Mouse (Mus musculus) left cerebral cortex, adult 18-20 months (tissue): ENCODE results near the gene Scfd1. TPM values are rescaled to one million over a fixed set of nuclear protein-coding genes. Genes with fewer than 3 reads are reported as not detected.

Experiments
- DNase-seq, 2 experiments: peaks; one replicate each; pipeline ENCODE4 v3.0.0; 2021 to 2022; ENCODE audit warnings: low spot score in 2 of 2, mixed read lengths in 1 of 2
- long read RNA-seq, 2 experiments: library from polyadenylated mRNA; stranded (forward); transcript quantifications; one replicate each; pipeline ENCODE4 v2.0.0; 2021
- total RNA-seq, 2 experiments: library from RNA; stranded (reverse); gene quantifications; 2 replicates each; pipeline ENCODE4 v1.2.3; 2021

The Scfd1 gene
- total RNA-seq = 10 to 100 TPM; 36.2 to 37.9 TPM
- long read RNA-seq, experiment 1, transcript Scfd1-201 (25 exons, 2,096 nt) = major isoform, 49 of 59 reads
- long read RNA-seq, experiment 1, partial matches to known transcripts = 3 of 59 reads
- long read RNA-seq, experiment 1, other reads (novel, unspliced or antisense) = 7 of 59 reads
- long read RNA-seq, experiment 2, transcript Scfd1-201 (25 exons, 2,096 nt) = major isoform, 30 of 39 reads
- long read RNA-seq, experiment 2, partial matches to known transcripts = 3 of 39 reads
- long read RNA-seq, experiment 2, other reads (novel, unspliced or antisense) = 6 of 39 reads

- DNase-seq = peak; percentile 92 to 96
Observed at GRCm38 (mm10) chr12:51377003-51377887, at the start of gene Scfd1. Scfd1 (plus strand) TSS chr12:51377510.

DNA sequence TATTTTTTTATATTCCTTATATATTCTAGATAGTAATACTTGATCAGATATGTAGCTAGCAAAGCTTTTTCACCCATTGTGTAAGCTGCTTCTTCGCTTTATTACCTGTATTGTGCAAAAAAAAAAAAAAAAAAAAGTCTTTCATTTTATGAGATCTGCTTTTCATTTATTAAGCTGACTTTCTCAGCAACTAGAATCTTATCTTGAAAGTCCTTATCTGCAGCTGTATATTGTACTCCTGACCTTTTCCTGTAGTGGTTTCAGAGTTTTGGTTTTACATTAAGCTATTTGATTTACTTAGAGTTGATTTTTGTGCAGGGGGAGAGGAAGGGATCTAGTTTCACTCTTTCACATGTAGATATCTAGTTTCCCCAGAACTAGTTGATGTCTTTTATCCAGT lies 40.3 kb upstream of the Scfd1 start:
- DNase-seq = no peak

GRCm38 (mm10) chr12:51346121-51346520 lies 31.2 kb upstream of the Scfd1 start:
- DNase-seq = no peak

DNA sequence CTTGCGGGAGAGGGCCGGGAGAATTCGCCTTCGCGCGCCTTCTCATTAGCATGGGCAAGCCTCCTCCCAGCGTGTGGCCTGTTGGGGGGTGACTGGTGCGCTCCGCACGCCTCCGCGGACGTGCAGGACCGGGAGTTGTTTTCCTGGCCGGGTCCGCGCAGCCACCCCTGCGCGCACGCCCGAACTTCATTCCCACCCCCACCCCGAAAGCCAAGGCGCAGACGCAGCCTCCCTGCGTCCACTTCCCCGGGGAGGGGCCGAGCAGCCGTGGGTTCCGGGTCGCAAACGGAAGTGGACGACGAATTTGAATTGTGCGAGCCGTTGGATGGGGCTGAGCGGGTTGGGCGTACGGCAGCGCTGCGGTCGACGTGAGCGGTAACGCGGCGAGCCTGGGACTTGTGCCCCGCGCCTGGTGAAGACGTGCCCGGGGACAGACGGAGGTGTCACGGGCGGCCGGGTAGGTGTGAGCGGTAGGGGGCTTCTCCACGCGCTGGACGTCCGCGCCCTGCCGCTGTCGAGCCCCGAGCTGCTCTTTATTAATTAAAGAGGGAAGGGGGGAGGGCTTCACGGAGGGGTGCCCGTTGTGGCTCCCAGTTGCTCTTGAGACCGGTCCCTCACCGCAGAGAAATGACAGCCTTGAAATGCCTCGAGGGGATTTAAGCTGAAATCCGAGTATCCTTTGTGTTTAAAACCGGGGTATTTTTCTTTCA lies 29.2 kb upstream of the Scfd1 start, which contains the start of gene G2e3:
Gene G2e3, plus strand, starts transcription at position 74 of the 710 bp plus-strand sequence.
- DNase-seq = peak; percentile 83 to 85

GRCm38 (mm10) chr12:51348698-51348998 lies 28.7 kb upstream of the Scfd1 start:
- no peak for DNase-seq

DNA sequence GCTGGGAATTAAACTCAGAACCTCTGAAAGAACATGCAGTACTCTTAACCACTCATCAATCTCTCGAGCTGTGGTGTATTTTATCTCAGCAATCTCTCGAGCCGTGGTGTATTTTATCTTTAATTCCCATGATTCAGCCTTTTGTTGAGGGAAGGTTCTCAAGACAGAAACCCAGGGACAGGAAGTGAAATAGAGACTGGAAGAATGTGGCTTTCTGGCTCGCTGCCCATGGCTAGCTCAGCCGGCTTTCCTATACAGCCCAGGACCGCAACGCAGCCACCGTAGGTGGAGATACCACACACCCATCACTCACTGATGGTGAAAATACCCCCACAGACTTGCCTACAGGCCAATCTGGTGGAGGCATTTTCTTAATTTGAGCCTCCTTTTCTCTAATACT lies 22.0 kb upstream of the Scfd1 start:
- DNase-seq = no peak

- no peak for DNase-seq
Observed at GRCm38 (mm10) chr12:51361294-51361693, 16.0 kb upstream of the Scfd1 start.

- DNase-seq = no peak
Observed at GRCm38 (mm10) chr12:51362898-51363297, 14.4 kb upstream of the Scfd1 start.

- no peak for DNase-seq
Observed at GRCm38 (mm10) chr12:51368504-51368903, 8.8 kb upstream of the Scfd1 start.

- no peak for DNase-seq
Observed at GRCm38 (mm10) chr12:51377888-51378190, 529 bp downstream of the Scfd1 start.

- no peak for DNase-seq
Observed at GRCm38 (mm10) chr12:51399871-51400270, 22.6 kb downstream of the Scfd1 start.

GRCm38 (mm10) chr12:51402060-51402698 lies 24.9 kb downstream of the Scfd1 start:
- peak in 1 of 2 experiments; percentile 41 for DNase-seq

GRCm38 (mm10) chr12:51403987-51404586 lies 26.8 kb downstream of the Scfd1 start:
- no peak for DNase-seq

- DNase-seq = no peak
Observed at GRCm38 (mm10) chr12:51411362-51411761, 34.1 kb downstream of the Scfd1 start.

GRCm38 (mm10) chr12:51437541-51437940 lies 60.2 kb downstream of the Scfd1 start:
- no peak for DNase-seq

DNA sequence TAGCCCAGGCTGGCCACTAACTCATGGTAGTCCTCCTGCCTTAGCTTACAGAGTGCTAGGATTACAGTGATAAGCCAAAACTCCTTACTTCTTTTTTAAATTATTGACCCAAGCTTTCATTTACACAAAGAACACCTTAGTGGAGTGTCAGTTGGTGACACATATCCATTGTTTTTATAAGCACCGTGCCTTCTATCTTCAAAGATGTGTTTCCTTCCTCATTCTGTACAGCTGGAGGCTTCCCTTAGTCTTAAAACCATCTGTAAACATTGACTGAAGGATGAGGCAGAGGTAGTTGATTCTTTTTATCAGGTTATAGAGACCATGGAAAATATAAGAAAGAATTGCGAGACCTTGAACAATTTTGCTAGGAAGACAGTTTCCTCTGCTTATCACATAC lies 61.0 kb downstream of the Scfd1 start:
- no peak for DNase-seq

GRCm38 (mm10) chr12:51449303-51449702 lies 72.0 kb downstream of the Scfd1 start:
- no peak for DNase-seq

DNA sequence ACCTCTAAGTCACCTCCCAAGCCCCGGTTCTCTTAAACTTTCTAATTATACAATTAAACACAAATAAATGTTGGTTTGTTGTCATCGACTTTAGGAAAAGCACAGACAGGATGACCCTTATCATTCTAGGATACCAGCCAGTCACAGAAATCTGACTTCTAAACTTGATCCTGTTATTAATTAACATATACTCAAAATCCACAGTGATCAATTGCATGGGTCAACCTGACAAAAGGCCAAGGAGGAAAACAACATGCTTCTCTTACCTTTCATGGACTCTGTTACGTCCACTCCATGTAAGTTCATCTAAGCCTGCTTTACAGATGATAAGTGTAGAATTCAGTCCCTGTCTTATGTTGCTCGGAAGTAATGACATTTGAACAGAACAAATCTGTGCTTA lies 93.6 kb downstream of the Scfd1 start:
- no peak for DNase-seq

DNA sequence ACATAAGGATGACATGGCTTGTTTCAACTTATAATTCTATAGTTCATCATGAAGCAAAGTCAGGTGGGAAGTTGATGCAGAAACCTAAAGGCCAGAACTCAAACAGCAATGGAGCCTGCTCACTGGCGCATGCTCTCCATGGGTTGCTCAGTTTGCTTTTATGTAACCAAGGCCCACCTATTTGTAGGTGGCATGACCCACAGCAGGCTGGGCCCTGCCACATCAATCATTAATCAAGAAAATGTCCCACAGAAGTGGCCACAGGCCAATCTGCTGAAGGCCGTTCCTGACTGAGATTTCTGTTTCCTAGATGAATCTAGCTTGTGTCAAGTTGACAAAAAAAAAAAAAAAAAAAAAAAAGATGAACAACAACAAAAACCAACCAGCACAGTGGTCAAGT lies 103.9 kb downstream of the Scfd1 start:
- no peak for DNase-seq

- no peak for DNase-seq
Observed at GRCm38 (mm10) chr12:51492040-51492439, 114.7 kb downstream of the Scfd1 start.

DNA sequence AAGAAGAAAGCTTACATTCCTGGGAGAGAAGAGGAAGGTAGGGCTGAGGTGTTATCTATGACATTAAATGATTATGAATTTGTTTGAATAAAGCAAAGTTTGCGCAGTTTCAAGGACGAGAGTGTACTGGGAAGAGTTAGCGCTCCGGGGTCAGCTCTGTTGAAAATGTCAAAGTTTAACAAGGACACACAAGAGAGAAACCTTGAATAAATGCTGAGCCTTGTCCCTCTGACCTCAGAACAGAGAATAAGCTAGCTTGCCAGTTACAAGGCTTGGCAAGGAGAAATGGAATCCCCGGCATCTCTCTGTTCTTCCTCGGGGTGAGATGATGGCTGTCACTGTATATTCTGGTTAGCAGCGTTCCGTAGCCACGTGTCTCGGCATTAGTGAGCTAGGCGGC lies 116.2 kb downstream of the Scfd1 start:
- no peak for DNase-seq
